Mouse (Mus musculus): Measurements from ENCODE around the gene Hp. TPM values are rescaled to one million over a fixed set of nuclear protein-coding genes. Genes with fewer than 3 reads are reported as not detected.
A peak's percentile ranks its signal among the peaks of the same experiment; 100 is the strongest.

Gene Hp
- 3.6 and 7.4 TPM in 2 replicates for polyA plus RNA-seq (2014; fragmentation: Nextera tagmentation; extraction: Ambion mirVana)

DNA sequence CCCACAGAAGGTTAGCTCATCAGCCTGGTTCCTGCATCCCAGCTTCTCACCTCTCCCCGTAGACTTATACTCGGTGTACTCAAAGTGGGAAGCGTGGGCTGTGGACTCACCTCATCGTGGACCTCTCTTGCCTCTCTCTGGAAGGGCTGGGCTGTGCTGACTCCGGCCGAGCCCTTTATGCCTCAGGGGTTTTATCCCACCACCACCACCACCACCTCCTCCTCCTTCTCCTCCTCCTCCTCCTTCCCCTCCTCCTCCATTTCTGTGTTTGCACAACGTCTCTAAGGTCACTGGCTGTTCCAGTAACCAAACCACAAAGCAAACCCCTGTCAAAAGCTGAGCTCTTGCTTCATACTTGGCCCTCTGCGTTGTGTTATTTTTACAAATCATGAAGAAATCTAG is at the start of gene Hp:
Gene Hp (minus strand): TSS at position 273 of the 402 bp plus-strand sequence.
- TF ChIP-seq CTCF (IDR thresholded peaks at IDR 0.05; ENCODE audit: low read depth): no peak
- DNase-seq: no peak
- H3K27ac ChIP-seq (ENCODE audit: low read depth): no peak within 1 kb of the TSS
- no peaks in the 10 kb centered on the region for H3K4me1 ChIP-seq (ENCODE audit: insufficient read depth)
- no peak within 1 kb of the TSS for H3K4me2 ChIP-seq
- H3K9me3 ChIP-seq (ENCODE audit: low read depth, low read length): no peaks in the 10 kb centered on the region
- H3K9ac ChIP-seq: no peak within 1 kb of the TSS
- H3K4me3 ChIP-seq (ENCODE audit: low read depth, low read length): no peak within 1 kb of the TSS
- WGBS: 46% methylated on average over 8 of the region's 8 CpGs
- H3K36me3 ChIP-seq (ENCODE audit: insufficient read depth): no peaks in the 10 kb centered on the region
- ATAC-seq (ENCODE audit: insufficient read depth): no peak
- no peaks in the 10 kb centered on the region for H3K27me3 ChIP-seq (ENCODE audit: insufficient read depth, low read length)

DNA sequence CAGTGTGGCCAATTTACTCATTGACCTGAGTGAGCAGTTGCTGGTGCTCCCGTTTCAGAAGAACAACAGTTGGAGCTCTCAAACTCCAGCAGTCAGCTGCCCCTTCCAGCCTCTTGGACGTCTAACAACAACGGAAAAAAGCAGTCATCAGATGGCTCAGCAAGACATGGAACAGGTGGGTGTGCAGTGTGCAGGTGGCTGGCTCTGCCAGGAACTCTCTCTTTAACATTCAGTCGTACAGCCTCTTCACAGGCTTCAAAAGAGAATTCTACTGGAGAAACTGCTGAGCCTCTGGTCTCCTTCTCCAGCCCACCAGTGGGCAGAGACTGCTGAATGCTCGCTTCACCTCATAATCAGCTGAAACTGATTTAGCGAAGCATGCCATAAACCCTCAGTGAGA is 49.7 kb upstream of the Hp start:
- H3K9ac ChIP-seq: no peak overlapping the region
- H3K9me3 ChIP-seq (ENCODE audit: low read depth, low read length): no peaks in the 10 kb centered on the region
- no peaks in the 10 kb centered on the region for H3K27me3 ChIP-seq (ENCODE audit: insufficient read depth, low read length)
- no peak for TF ChIP-seq CTCF (IDR thresholded peaks at IDR 0.05; ENCODE audit: low read depth)
- no peak for ATAC-seq (ENCODE audit: insufficient read depth)
- no peaks in the 10 kb centered on the region for H3K36me3 ChIP-seq (ENCODE audit: insufficient read depth)
- no peak overlapping the region for H3K4me2 ChIP-seq
- H3K4me3 ChIP-seq (ENCODE audit: low read depth, low read length): no peak overlapping the region
- no peak for DNase-seq
- no peak overlapping the region for H3K27ac ChIP-seq (ENCODE audit: low read depth)
- WGBS: 64% methylated on average over 6 of the region's 6 CpGs
- no peaks in the 10 kb centered on the region for H3K4me1 ChIP-seq (ENCODE audit: insufficient read depth)

DNA sequence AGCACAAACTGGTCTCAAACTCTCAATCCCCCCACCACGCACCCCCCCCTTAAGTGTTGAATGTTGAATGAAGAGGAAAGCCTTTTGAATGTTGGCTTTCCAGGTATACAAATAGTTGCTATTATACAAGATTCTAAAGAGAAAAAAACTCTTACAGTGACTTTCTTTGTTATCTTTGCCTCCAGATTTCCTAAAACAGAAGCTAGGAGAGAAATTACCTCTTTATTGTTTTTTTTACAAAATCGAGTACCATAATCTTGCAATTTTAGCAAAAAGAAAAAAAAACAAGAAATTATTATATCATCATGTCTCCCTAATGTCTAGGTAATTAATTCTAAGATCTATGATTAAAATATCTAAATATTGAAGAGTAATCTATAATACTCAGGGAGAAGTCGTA is 36.6 kb upstream of the Hp start:
- Histone ChIP-seq H3K4me1 (ENCODE audit: insufficient read depth) (no peaks in the 10 kb centered on the region), H3K9ac (no peak overlapping the region), H3K4me2 (no peak overlapping the region), H3K27me3 (ENCODE audit: insufficient read depth, low read length) (no peaks in the 10 kb centered on the region), H3K9me3 (ENCODE audit: low read depth, low read length) (peaks cover 4% of the 10 kb centered on the region; the same call in 1 of the 2 replicates), H3K4me3 (ENCODE audit: low read depth, low read length) (no peak overlapping the region), H3K27ac (ENCODE audit: low read depth) (no peak overlapping the region), H3K36me3 (ENCODE audit: insufficient read depth) (no peaks in the 10 kb centered on the region)
- no peak for ATAC-seq (ENCODE audit: insufficient read depth)
- no peak for TF ChIP-seq CTCF (IDR thresholded peaks at IDR 0.05; ENCODE audit: low read depth)
- no peak for DNase-seq
- 80% methylated on average over 3 of the region's 3 CpGs for WGBS

DNA sequence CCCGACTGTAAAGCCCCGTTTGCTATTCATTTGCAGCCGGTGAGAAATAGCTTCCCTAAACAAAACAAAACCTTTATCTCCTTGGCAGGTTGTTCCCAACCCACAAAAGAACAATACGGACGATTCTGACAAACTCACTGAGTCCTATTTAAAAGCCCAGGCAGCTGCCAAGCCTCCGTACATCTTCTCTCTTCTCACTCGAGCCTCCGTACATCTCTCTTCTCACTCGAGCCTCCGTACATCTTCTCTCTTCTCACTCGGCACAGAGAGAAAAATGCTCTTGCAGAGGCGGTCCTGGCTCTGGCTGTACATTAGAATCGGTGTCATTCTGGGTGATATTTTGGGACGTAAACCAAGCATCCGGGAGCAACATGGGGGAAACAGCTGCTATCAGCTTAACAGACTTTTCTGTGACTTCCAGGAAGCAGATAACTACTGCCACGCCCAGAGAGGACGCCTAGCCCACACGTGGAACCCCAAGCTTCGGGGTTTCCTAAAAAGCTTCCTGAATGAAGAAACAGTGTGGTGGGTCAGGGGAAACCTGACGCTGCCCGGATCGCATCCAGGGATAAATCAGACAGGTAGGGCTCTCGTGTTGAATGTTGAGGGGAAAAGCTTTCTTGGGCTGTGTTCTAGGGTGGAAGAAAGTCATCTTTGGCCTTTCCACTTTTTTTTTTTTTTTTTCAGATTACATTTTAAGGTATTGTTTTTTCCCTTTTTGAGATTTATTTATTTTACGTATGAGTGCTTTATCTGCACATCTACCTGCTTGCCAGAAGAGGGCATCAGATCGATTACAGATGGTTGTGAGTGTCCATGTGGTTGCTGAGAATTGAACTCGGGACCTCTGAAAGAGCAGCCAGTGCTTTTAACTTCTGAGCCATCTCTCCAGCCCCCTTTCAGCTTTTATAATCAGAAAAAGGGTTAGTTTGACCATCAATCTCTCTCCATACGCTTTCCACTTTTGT is 35.6 kb upstream of the Hp start, which contains the start of gene Pkd1l3:
Gene Pkd1l3 (plus strand): TSS at position 275 of the 968 bp plus-strand sequence.
- Histone ChIP-seq H3K27ac (ENCODE audit: low read depth) (no peak within 1 kb of the TSS), H3K9me3 (ENCODE audit: low read depth, low read length) (peaks cover 2% of the 10 kb centered on the region; the same call in 1 of the 2 replicates), H3K4me3 (ENCODE audit: low read depth, low read length) (no peak within 1 kb of the TSS), H3K9ac (no peak within 1 kb of the TSS), H3K4me2 (peak within 1 kb of the TSS; percentile 18; the same call in 1 of the 2 replicates), H3K27me3 (ENCODE audit: insufficient read depth, low read length) (no peaks in the 10 kb centered on the region), H3K36me3 (ENCODE audit: insufficient read depth) (no peaks in the 10 kb centered on the region), H3K4me1 (ENCODE audit: insufficient read depth) (no peaks in the 10 kb centered on the region)
- no peak for DNase-seq
- 53% methylated on average over 27 of the region's 27 CpGs for WGBS
- TF ChIP-seq CTCF (IDR thresholded peaks at IDR 0.05; ENCODE audit: low read depth): 0 out of 2 replicates have a peak, but pooled peaks have one; percentile 14
- no peak for ATAC-seq (ENCODE audit: insufficient read depth)

DNA sequence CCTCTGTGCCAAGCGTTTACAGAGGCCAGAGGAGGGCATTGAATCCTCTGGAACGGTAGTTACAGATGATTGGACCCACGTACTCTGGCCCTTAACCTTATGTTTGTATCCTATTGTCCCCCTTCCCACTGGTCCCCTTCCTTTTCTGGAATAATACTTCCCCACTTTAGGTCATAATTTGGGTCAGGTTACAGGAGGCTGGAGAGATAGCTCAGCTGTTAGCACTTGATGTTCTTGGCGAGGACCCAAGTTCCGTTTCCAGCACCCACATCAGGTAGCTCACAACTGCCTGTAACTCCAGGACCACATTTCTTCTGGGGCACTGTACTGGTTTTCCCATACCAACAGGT is 30.2 kb upstream of the Hp start:
- H3K27me3 ChIP-seq (ENCODE audit: insufficient read depth, low read length): no peaks in the 10 kb centered on the region
- peak overlapping the region; percentile 97 for H3K27ac ChIP-seq (ENCODE audit: low read depth)
- 5% methylated on average over 5 of the region's 5 CpGs for WGBS
- peak overlapping the region; percentile 80 for H3K4me2 ChIP-seq
- H3K9ac ChIP-seq: peak overlapping the region; percentile 71
- DNase-seq (peak; percentile 30), ATAC-seq (ENCODE audit: insufficient read depth) (no peak)
- TF ChIP-seq CTCF (IDR thresholded peaks at IDR 0.05; ENCODE audit: low read depth): no peak
- H3K36me3 ChIP-seq (ENCODE audit: insufficient read depth): 0 out of 2 replicates have a peak, but pooled peaks cover 9% of the 10 kb centered on the region
- peaks cover 4% of the 10 kb centered on the region; the same call in 1 of the 2 replicates for H3K4me1 ChIP-seq (ENCODE audit: insufficient read depth)
- no peaks in the 10 kb centered on the region for H3K9me3 ChIP-seq (ENCODE audit: low read depth, low read length)
- peak overlapping the region; percentile 62 for H3K4me3 ChIP-seq (ENCODE audit: low read depth, low read length)

DNA sequence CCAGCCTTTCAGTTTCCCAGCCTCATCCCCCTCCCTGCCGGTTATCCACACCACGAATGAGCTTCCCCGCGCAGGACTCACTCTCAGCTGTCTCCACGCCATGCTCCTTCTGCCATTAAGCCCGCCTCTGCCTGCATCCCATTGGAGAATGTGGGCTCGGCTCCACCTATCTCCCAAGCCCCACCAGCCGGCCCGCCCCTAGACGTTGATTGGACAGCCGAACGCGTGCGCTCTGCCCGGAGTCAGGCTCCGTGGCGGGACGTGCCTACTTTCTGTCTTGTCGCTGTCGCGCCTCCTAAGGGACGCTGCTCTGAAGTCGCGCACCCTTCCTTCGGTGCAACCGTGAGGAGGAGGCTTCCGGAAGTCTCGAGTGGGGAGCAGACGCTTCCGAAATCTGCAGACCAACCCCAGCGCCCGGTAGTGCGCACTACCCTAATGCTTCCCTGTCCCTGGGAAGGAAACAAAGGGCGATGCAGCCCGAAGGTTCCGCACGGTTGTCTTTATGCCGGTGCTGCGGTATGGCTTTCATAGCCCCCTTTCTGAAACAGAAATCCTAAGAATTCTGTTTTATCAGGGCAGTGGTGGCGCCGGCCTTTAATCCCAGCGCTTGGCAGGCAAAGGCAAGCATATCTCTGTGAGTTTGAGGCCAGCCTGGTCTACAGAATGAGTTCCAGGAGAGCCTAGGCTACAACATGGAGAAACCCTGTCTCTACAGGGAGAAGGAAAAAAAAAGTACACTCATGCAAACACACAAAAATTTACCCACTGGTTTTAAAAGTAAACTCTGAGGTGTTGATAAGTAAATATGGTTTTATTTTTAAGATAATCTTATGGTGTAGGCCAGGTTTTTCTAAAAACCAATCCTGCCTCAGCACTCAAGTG is 29.5 kb upstream of the Hp start, which contains the start of gene Dhodh:
Gene Dhodh (minus strand): TSS at position 403 of the 882 bp plus-strand sequence.
- H3K4me1 ChIP-seq (ENCODE audit: insufficient read depth): peaks cover 4% of the 10 kb centered on the region; the same call in 1 of the 2 replicates
- H3K9me3 ChIP-seq (ENCODE audit: low read depth, low read length): no peaks in the 10 kb centered on the region
- no peaks in the 10 kb centered on the region for H3K27me3 ChIP-seq (ENCODE audit: insufficient read depth, low read length)
- peaks cover 14% of the 10 kb centered on the region; the same call in 1 of the 2 replicates for H3K36me3 ChIP-seq (ENCODE audit: insufficient read depth)
- peak; percentile 36; the same call in 1 of the 2 replicates for TF ChIP-seq CTCF (IDR thresholded peaks at IDR 0.05; ENCODE audit: low read depth)
- H3K4me2 ChIP-seq: peak within 1 kb of the TSS; percentile 80
- H3K4me3 ChIP-seq (ENCODE audit: low read depth, low read length): peak within 1 kb of the TSS; percentile 62
- peak; percentile 97 for DNase-seq
- ATAC-seq (ENCODE audit: insufficient read depth): peak; percentile 99
- H3K27ac ChIP-seq (ENCODE audit: low read depth): peak within 1 kb of the TSS; percentile 97
- WGBS: under 1% methylated on average over 42 of the region's 42 CpGs
- H3K9ac ChIP-seq: peak within 1 kb of the TSS; percentile 71

All from lung, embryonic 14.5 days (tissue).